Mouse (Mus musculus): ENCODE results near the gene Arhgap44.

GRCm38 (mm10) chr11:65065201-65065600 is 97.6 kb downstream of the Arhgap44 start:
- TF ChIP-seq CTCF (IDR thresholded peaks at IDR 0.05; ENCODE audit: low read depth, low read length) (no peak), POLR2AphosphoS5 (IDR thresholded peaks at IDR 0.05; ENCODE audit: insufficient replicate concordance, low read depth, low read length) (no peak), TAL1 (conservative IDR thresholded peaks at IDR 0.05; ENCODE audit: low read depth, low read length) (no peak), GATA1 (IDR thresholded peaks at IDR 0.05; ENCODE audit: borderline replicate concordance, low read length) (no peak), GATA2 (IDR thresholded peaks at IDR 0.05; ENCODE audit: borderline replicate concordance, low read depth, low read length) (no peak)

All from G1E (cell line).